Mouse (Mus musculus): Measurements from ENCODE around the gene Gm29797.
A peak's percentile ranks its signal among the peaks of the same experiment; 100 is the strongest.

Gm29797 gene

GRCm38 (mm10) chr2:181674934-181675333 is 18.1 kb downstream of the Gm29797 start:
- DNase-seq, result no peak

GRCm38 (mm10) chr2:181675454-181675853 is 18.6 kb downstream of the Gm29797 start:
- DNase-seq, result peak; percentile 57

- DNase-seq, result no peak
Observed at GRCm38 (mm10) chr2:181676424-181676823, 19.6 kb downstream of the Gm29797 start.

- DNase-seq, result peak; percentile 32
Observed at GRCm38 (mm10) chr2:181677096-181677754, 20.4 kb downstream of the Gm29797 start.

GRCm38 (mm10) chr2:181677755-181678098 is 20.9 kb downstream of the Gm29797 start:
- DNase-seq, result peak; percentile 7

- DNase-seq, result peak; percentile 76
Observed at GRCm38 (mm10) chr2:181678780-181679179, 21.9 kb downstream of the Gm29797 start.

GRCm38 (mm10) chr2:181679951-181680715 is 23.3 kb downstream of the Gm29797 start, which contains the start of gene Tcea2:
Gene Tcea2, plus strand, starts transcription at chr2:181680310.
- DNase-seq, result peak; percentile 86

GRCm38 (mm10) chr2:181680716-181681117 is 23.9 kb downstream of the Gm29797 start:
- DNase-seq, result no peak

- DNase-seq, result no peak
Observed at GRCm38 (mm10) chr2:181681978-181682377, 25.1 kb downstream of the Gm29797 start.

- DNase-seq, result no peak
Observed at GRCm38 (mm10) chr2:181683381-181683780, 26.5 kb downstream of the Gm29797 start.

- DNase-seq, result no peak
Observed at GRCm38 (mm10) chr2:181684713-181685112, 27.9 kb downstream of the Gm29797 start.

- DNase-seq, result no peak
Observed at GRCm38 (mm10) chr2:181685686-181686085, 28.9 kb downstream of the Gm29797 start.

GRCm38 (mm10) chr2:181687586-181687985 is 30.8 kb downstream of the Gm29797 start:
- DNase-seq, result no peak

GRCm38 (mm10) chr2:181689466-181690160 is 32.8 kb downstream of the Gm29797 start:
- peak; percentile 8 for DNase-seq

GRCm38 (mm10) chr2:181691083-181691482 is 34.2 kb downstream of the Gm29797 start:
- DNase-seq, result no peak

- DNase-seq, result no peak
Observed at GRCm38 (mm10) chr2:181691571-181691970, 34.7 kb downstream of the Gm29797 start.

GRCm38 (mm10) chr2:181692304-181692703 is 35.5 kb downstream of the Gm29797 start:
- no peak for DNase-seq

- DNase-seq, result peak; percentile 70
Observed at GRCm38 (mm10) chr2:181693339-181694280, 36.8 kb downstream of the Gm29797 start, which contains the start of gene Rgs19. Gene Rgs19, minus strand, starts transcription at chr2:181693977.

- no peak for DNase-seq
Observed at GRCm38 (mm10) chr2:181694581-181694980, 37.7 kb downstream of the Gm29797 start.

GRCm38 (mm10) chr2:181695776-181696175 is 38.9 kb downstream of the Gm29797 start:
- DNase-seq, result no peak

- DNase-seq, result no peak
Observed at GRCm38 (mm10) chr2:181696801-181697420, 40.1 kb downstream of the Gm29797 start.

GRCm38 (mm10) chr2:181698241-181698640 is 41.4 kb downstream of the Gm29797 start, which contains the start of gene Lkaaear1:
Gene Lkaaear1, minus strand, starts transcription at chr2:181698442.
- no peak for DNase-seq

Data from cerebellum, adult 11-12 months (tissue).